Mouse (Mus musculus) gastrocnemius, postnatal 25 days (tissue): Measurements from ENCODE around the gene Ifnb1. TPM values are rescaled to one million over a fixed set of nuclear protein-coding genes. Genes with fewer than 3 reads are reported as not detected.

Experiments used
- DNase-seq: peaks from one replicate; pipeline ENCODE4 v3.0.0; 2022
- total RNA-seq, 2 experiments: library from RNA; stranded (reverse); gene quantifications; 1 replicate in 1 of 2; 2 replicates in 1 of 2; pipeline ENCODE4 v1.2.3; 2021

Gene Ifnb1
- total RNA-seq, 2 experiments from 2014 or later = not detected

GRCm38 (mm10) chr4:88501247-88501646, 21.3 kb downstream of the Ifnb1 start:
- DNase-seq = no peak

GRCm38 (mm10) chr4:88496321-88497018, 26.1 kb downstream of the Ifnb1 start:
- DNase-seq = peak; percentile 13

GRCm38 (mm10) chr4:88489622-88490021, 33.0 kb downstream of the Ifnb1 start:
- DNase-seq = no peak

GRCm38 (mm10) chr4:88488107-88488506, 34.5 kb downstream of the Ifnb1 start:
- no peak for DNase-seq

- DNase-seq = no peak
Observed at GRCm38 (mm10) chr4:88480130-88480529, 42.4 kb downstream of the Ifnb1 start.

GRCm38 (mm10) chr4:88478809-88479186, 43.8 kb downstream of the Ifnb1 start:
- no peak for DNase-seq

- DNase-seq = no peak
Observed at GRCm38 (mm10) chr4:88478177-88478808, 44.3 kb downstream of the Ifnb1 start.

GRCm38 (mm10) chr4:88476511-88477210, 45.9 kb downstream of the Ifnb1 start:
- DNase-seq = no peak

- no peak for DNase-seq
Observed at GRCm38 (mm10) chr4:88476084-88476483, 46.5 kb downstream of the Ifnb1 start.

Other genes with a start within 250 kb of the Ifnb1 start
- 1 to 10 TPM; 1.3 to 1.6 TPM for gene Hacd4, start 83.8 kb downstream of the Ifnb1 start, total RNA-seq
- gene Ifna15, start 35.5 kb upstream of the Ifnb1 start, total RNA-seq = not detected
- gene Ifna14, start 49.0 kb upstream of the Ifnb1 start, total RNA-seq = not detected
- gene Ifna9, start 69.6 kb upstream of the Ifnb1 start, total RNA-seq = not detected
- not detected for gene Ifna12, start 80.6 kb upstream of the Ifnb1 start, total RNA-seq
- not detected for gene C87499, start 111.6 kb upstream of the Ifnb1 start, total RNA-seq
- gene Ifna13, start 121.7 kb upstream of the Ifnb1 start, total RNA-seq = not detected
- not detected for gene Ifna16, start 154.2 kb upstream of the Ifnb1 start, total RNA-seq
- gene Ifna2, start 161.1 kb upstream of the Ifnb1 start, total RNA-seq = not detected
- gene Ifnab, start 168.6 kb upstream of the Ifnb1 start, total RNA-seq = not detected
- under 1 TPM; 0.26 to 0.43 TPM for gene Gm26566, start 199.0 kb upstream of the Ifnb1 start, total RNA-seq
- 10 to 100 TPM; 45.1 to 47.2 TPM for gene Klhl9, start 199.7 kb upstream of the Ifnb1 start, total RNA-seq
- not detected for gene Gm13271, start 232.1 kb upstream of the Ifnb1 start, total RNA-seq
- not detected for gene Gm13283, start 237.3 kb upstream of the Ifnb1 start, total RNA-seq